Mouse (Mus musculus) hindbrain, postnatal 0 days (tissue): ENCODE results near the gene Tram2. TPM values are rescaled to one million over a fixed set of nuclear protein-coding genes. Genes with fewer than 3 reads are reported as not detected.
A peak's percentile ranks its signal among the peaks of the same experiment; 100 is the strongest.

ENCODE experiments used
- ATAC-seq: fragments of 200-750 bp; cut with Nextera tagmentation; 2 replicates; pipeline ENCODE4 v1.8.0; 2017; ENCODE audit warnings: mild to moderate bottlenecking, moderate TSS enrichment, moderate library complexity
- DNase-seq: peaks from one replicate; pipeline ENCODE4 v3.0.0-alpha.2; 2015; ENCODE audit warnings: low spot score
- H3K27ac ChIP-seq: fragments of 300-500 bp; sonication (generic); 2 replicates; pipeline ENCODE4 v1.5.1; 2014; ENCODE audit warnings: mild to moderate bottlenecking
- H3K27me3 ChIP-seq: fragments of 300-500 bp; sonication (generic); 2 replicates; pipeline ENCODE4 v1.6.1; 2014; ENCODE audit warnings: low read length, mixed read lengths; ENCODE audit not compliant: insufficient read depth
- H3K36me3 ChIP-seq: fragments of 300-500 bp; sonication (generic); 2 replicates; pipeline ENCODE4 v1.6.1; 2014; ENCODE audit warnings: low read length, mixed read lengths; ENCODE audit not compliant: insufficient read depth
- H3K4me1 ChIP-seq: fragments of 300-500 bp; sonication (generic); 2 replicates; pipeline ENCODE4 v1.6.1; 2014; ENCODE audit warnings: antibody characterized with exemption, low read length, mixed read lengths; ENCODE audit not compliant: insufficient read depth
- H3K4me2 ChIP-seq: fragments of 300-500 bp; sonication (generic); 2 replicates; pipeline ENCODE4 v1.6.1; 2014; ENCODE audit warnings: low read depth, mild to moderate bottlenecking, low read length, moderate library complexity, mixed read lengths
- H3K4me3 ChIP-seq: fragments of 300-500 bp; sonication (generic); 2 replicates; pipeline ENCODE4 v1.5.1; 2014; ENCODE audit warnings: low read length
- H3K9ac ChIP-seq: fragments of 300-500 bp; sonication (generic); replicated peaks from 2 replicates; pipeline ENCODE4 v1.6.1; 2014; ENCODE audit warnings: mild to moderate bottlenecking, low read length, moderate library complexity, mixed read lengths
- H3K9me3 ChIP-seq: fragments of 300-500 bp; sonication (generic); 2 replicates; pipeline ENCODE4 v1.6.1; 2016; ENCODE audit warnings: low read length, mixed read lengths
- CTCF ChIP-seq: IDR thresholded peaks from 2 replicates; pipeline ENCODE4 v1.5.1; 2016; ENCODE audit warnings: antibody characterized with exemption, control low read depth, low read depth
- WGBS: fragments of 180-500 bp; shearing (Covaris S2); extraction: QIAGEN DNeasy Blood & Tissue Kit; methylation state at CpG from one replicate; pipeline ENCODE4 v1.1.7; 2014; 5-methylcytosine and 5-hydroxymethylcytosine counted together
- polyA plus RNA-seq: library from polyadenylated mRNA; unstranded; fragments of >200 nt; fragmentation: Nextera tagmentation; extraction: Ambion mirVana; gene quantifications from 2 replicates; pipeline ENCODE4 v1.2.1, GENCODE M21; 2015
- total RNA-seq: library from RNA; depleted of rRNA; stranded (reverse); fragments of >200 nt; gene quantifications from 2 replicates; pipeline ENCODE4 v1.2.3, GENCODE M21; 2014

The Tram2 gene
- total and polyA plus RNA-seq, 2 experiments from 2014 or later = 1.5 to 1.7 TPM

DNA sequence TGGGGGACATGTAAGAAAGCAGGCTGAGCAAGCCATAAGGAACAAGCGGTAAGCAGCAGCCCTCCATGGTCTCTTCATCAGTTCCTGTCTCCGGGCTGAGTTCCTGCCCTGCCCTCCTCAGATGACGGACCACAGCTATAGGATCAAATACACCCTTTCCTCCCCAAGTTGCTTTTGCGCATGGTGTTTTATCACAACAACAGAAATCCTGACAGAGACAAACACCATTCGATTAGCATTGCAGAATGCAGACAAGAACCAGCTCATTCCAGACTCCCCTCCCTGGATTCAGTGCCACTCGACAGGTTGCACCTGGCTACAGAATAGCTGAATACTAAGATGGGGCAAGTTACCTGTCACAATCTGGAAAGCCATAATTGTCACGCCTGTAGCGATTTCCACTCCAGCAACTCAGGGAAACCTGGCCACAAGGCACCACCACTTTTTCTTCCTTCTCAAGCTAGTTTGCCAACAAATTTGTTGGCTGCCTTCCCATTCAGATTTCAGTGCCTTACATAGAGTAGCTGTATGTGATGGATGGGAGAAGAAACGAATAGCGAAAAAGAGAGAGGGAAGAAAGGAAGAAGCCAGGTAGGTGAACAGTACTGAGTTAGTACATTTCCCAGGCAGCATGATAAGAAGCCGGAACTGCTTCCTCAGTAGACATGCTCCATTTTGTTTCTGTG is 11.3 kb downstream of the Tram2 start:
- DNase-seq (no peak), ATAC-seq (no peak)
- no peak for TF ChIP-seq CTCF
- Histone ChIP-seq H3K9me3 (no peaks in the 10 kb centered on the region), H3K27me3 (no peaks in the 10 kb centered on the region), H3K36me3 (no peaks in the 10 kb centered on the region), H3K4me3 (no peak overlapping the region), H3K4me1 (no peaks in the 10 kb centered on the region), H3K27ac (no peak overlapping the region), H3K4me2 (no peak overlapping the region), H3K9ac (no peak overlapping the region)
- 82% methylated on average over 11 of the region's 11 CpGs for WGBS

DNA sequence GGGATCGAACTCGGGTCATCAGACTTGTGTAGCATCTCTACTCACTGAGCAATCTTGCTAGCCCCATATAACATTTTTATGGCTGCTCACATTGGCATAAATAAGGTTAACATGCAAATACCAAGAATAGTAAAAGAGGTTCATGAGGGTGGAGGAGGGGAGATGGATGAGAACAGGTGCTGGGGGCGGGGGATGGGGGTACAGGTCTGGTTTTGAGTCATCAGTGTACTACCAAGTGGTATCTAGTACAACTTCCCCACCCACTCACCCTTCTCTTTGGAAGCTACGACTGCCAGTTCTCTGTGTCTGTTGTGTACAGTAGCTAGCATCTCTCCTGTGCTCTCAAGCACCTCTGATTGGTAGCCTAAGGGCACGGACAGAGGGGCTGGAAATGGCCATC is 14.9 kb downstream of the Tram2 start:
- WGBS = 93% methylated on average over 5 of the region's 5 CpGs
- TF ChIP-seq CTCF = no peak
- ATAC-seq = no peak

DNA sequence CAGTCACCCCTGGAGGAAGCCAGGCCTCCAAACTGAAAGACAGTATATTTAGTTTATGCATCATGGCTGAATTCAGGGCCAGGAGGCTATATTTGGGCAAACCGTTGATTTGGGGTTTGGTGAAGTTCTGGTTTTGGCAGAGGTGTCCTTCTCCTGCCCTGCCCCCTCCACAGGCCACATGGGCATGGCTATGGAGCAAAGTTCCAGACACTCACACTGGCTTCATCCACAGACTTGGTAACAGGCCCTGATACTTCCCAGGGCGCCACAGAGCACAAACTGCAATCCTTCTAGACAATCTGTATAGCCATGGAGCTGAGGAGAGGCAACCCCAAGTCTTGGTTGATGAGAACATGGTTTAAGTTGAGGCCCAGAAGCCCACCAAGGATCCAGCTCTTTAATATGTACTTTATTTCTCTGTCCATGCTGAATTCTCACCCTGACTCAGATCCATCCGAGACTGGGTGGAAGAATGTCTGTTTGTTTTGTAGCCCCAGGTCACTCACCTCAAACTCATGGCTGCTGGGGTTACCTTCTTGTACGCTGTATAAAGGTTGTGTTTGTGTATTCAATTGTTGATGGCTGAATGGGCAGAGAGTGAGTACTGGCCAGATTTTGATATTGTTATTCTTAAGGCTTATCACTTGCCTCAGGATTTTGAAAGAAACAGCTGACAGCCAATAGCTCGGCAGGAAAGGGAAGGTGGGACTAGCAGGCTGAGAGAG is 19.5 kb downstream of the Tram2 start:
- Histone ChIP-seq H3K9ac (no peak overlapping the region), H3K36me3 (no peaks in the 10 kb centered on the region), H3K27ac (no peak overlapping the region), H3K4me1 (no peaks in the 10 kb centered on the region), H3K9me3 (no peaks in the 10 kb centered on the region), H3K27me3 (no peaks in the 10 kb centered on the region), H3K4me3 (no peak overlapping the region), H3K4me2 (no peak overlapping the region)
- ATAC-seq = no peak
- no peak for DNase-seq
- no peak for TF ChIP-seq CTCF
- WGBS = 91% methylated on average over 5 of the region's 5 CpGs

More for the DNA sequence above, 14.9 kb downstream of the Tram2 start:
- Histone ChIP-seq H3K27me3 (no peaks in the 10 kb centered on the region), H3K9ac (no peak overlapping the region), H3K27ac (no peak overlapping the region), H3K4me1 (no peaks in the 10 kb centered on the region), H3K36me3 (no peaks in the 10 kb centered on the region), H3K9me3 (no peaks in the 10 kb centered on the region), H3K4me2 (no peak overlapping the region), H3K4me3 (no peak overlapping the region)
- DNase-seq = no peak

DNA sequence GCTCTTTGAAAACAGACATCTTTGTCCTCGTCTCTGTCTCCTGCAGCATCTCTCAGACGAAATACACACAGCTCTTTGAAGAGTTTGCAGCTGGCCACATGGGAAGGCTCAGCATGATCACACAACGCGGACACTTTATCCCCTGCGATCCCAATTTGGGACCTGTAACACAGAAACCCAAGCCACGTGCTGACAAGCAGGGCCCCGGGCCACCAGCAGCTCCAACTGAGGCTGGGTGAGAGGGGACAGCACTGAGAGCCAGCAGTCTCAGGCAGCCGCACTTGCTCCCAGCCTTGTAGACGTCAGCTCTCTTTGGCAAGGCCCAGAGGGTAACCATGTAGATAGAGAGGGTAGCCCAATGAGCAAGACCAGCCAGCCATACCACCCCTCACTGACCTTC is 26.0 kb downstream of the Tram2 start:
- Histone ChIP-seq H3K36me3 (no peaks in the 10 kb centered on the region), H3K9ac (no peak overlapping the region), H3K27ac (0 out of 2 replicates have a peak overlapping the region, but pooled peaks have one; percentile 9), H3K4me3 (no peak overlapping the region), H3K9me3 (no peaks in the 10 kb centered on the region), H3K4me1 (no peaks in the 10 kb centered on the region), H3K27me3 (no peaks in the 10 kb centered on the region), H3K4me2 (no peak overlapping the region)
- no peak for TF ChIP-seq CTCF
- ATAC-seq = peak; percentile 52
- peak; percentile 20 for DNase-seq
- WGBS = 29% methylated on average over 9 of the region's 9 CpGs

DNA sequence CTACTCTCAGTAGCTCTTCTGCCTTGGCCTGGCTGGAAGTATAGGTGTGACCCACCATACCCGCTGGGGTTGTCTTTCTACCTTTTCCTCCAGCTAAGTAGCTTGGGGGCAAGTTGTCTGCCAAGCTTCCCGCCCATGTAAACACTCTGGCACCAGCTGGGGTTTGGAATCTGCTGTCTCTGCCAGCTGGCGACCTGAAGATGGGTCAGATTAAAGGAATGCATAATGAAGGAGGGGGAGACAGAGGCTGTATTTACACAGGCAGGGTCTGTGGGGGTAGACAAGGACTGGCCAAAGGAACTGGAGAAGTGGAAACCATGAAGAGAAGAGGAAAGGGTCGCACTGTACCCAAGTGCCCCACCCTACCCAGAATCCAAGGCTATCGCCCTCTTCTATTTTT is 26.4 kb downstream of the Tram2 start:
- no peak overlapping the region for H3K9ac ChIP-seq
- H3K4me1 ChIP-seq = no peaks in the 10 kb centered on the region
- TF ChIP-seq CTCF = no peak
- DNase-seq (peak; percentile 53), ATAC-seq (peak; percentile 80)
- H3K9me3 ChIP-seq = no peaks in the 10 kb centered on the region
- H3K36me3 ChIP-seq = no peaks in the 10 kb centered on the region
- WGBS = 38% methylated on average over 5 of the region's 5 CpGs
- no peaks in the 10 kb centered on the region for H3K27me3 ChIP-seq
- H3K4me3 ChIP-seq = no peak overlapping the region
- H3K4me2 ChIP-seq = no peak overlapping the region
- H3K27ac ChIP-seq = 0 out of 2 replicates have a peak overlapping the region, but pooled peaks have one; percentile 9

DNA sequence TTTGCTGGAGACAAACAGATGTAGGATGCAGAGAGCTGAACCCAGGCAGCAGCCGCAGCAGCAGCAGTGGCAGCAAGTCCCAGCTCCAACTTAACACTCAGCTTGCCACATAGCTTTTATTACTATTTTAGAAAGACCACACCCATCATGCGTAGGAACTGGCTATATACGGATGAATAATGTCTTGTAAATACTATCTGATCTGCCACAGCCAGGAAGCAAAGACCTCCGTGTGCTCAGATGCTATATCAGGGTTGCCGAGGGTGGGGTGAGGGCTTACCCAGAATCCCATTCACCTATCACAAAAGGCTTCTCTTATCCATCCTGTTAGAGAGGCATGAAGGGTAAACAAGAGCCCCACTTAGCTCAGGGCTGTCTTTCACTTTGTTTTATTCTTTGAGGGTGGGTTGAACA is 26.9 kb downstream of the Tram2 start:
- 50% methylated on average over 5 of the region's 5 CpGs for WGBS
- TF ChIP-seq CTCF = no peak
- peak; percentile 44 for ATAC-seq

DNA sequence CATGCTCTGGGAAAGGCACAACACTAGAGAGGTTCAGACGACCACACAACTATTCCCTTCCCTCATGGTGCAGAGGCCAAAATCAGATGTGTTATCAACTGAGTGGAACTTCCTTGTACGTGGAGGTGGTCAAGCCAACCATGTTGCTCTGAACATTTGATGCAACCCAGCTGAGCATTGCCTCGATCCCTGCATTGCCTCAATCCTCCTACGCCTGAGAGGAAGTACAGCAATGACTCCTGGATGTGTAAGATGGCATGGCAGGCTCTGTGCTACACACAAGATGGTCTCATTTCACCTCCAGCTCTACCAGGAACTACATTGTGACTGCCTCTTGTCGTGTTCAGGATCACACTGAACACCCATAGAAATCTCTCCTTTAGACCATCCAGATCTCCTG is 30.0 kb downstream of the Tram2 start:
- Histone ChIP-seq H3K9me3 (no peaks in the 10 kb centered on the region), H3K27me3 (no peaks in the 10 kb centered on the region), H3K4me2 (no peak overlapping the region), H3K4me3 (no peak overlapping the region), H3K36me3 (no peaks in the 10 kb centered on the region), H3K27ac (no peak overlapping the region), H3K4me1 (no peaks in the 10 kb centered on the region), H3K9ac (no peak overlapping the region)
- ATAC-seq = no peak
- WGBS = 94% methylated on average over 5 of the region's 5 CpGs
- DNase-seq = no peak
- TF ChIP-seq CTCF = no peak

More for the DNA sequence above, 26.9 kb downstream of the Tram2 start:
- Histone ChIP-seq H3K4me3 (no peak overlapping the region), H3K4me2 (no peak overlapping the region), H3K4me1 (no peaks in the 10 kb centered on the region), H3K27ac (no peak overlapping the region), H3K9ac (no peak overlapping the region), H3K36me3 (no peaks in the 10 kb centered on the region), H3K9me3 (no peaks in the 10 kb centered on the region), H3K27me3 (no peaks in the 10 kb centered on the region)
- DNase-seq = no peak
